Mouse (Mus musculus) kidney, adult 2 months (tissue): ENCODE data around the gene Pkn3.
"Not testable (repeated sequence)": the region's sequence is repeated elsewhere in the genome, so short reads cannot be mapped to it uniquely, and the experiment has no call there.

ENCODE experiments used
- CTCF ChIP-seq: fragments of 200-500 bp; conservative IDR thresholded peaks from 2 replicates; pipeline ENCODE4 v1.5.1; 2011; ENCODE audit warnings: low read depth, mild to moderate bottlenecking, control low read depth, low read length, moderate library complexity, mixed read lengths; ENCODE audit not compliant: insufficient read depth, insufficient read length
- POLR2A ChIP-seq: fragments of 200-500 bp; IDR thresholded peaks from one replicate; pipeline ENCODE4 v1.6.1; 2011; ENCODE audit warnings: low read depth, low read length, control low read depth

- TF ChIP-seq POLR2A, CTCF: not testable (repeated sequence)
These were observed 62.5 kb downstream of the Pkn3 start for GRCm38 (mm10) chr2:30140021-30140420.
